Mouse (Mus musculus) small intestine, adult 2 months (tissue): Measurements from ENCODE around the gene Olfr429. TPM values are rescaled to one million over a fixed set of nuclear protein-coding genes. Genes with fewer than 3 reads are reported as not detected.
A peak's percentile ranks its signal among the peaks of the same experiment; 100 is the strongest.
"Not testable (repeated sequence)": the region's sequence is repeated elsewhere in the genome, so short reads cannot be mapped to it uniquely, and the experiment has no call there.

Experiments used
- H3K27ac ChIP-seq: fragments of 200-500 bp; 2 replicates; pipeline ENCODE4 v1.5.1; 2012; ENCODE audit warnings: low read depth, low read length, control low read depth, inconsistent platforms; ENCODE audit not compliant: insufficient read depth
- H3K27me3 ChIP-seq: fragments of 200-500 bp; 2 replicates; pipeline ENCODE4 v1.6.1; 2012; ENCODE audit warnings: mild to moderate bottlenecking, moderate library complexity, low read length, inconsistent platforms; ENCODE audit not compliant: control insufficient read depth, insufficient read depth
- H3K36me3 ChIP-seq: fragments of 200-500 bp; 2 replicates; pipeline ENCODE4 v1.6.1; 2012; ENCODE audit warnings: mild to moderate bottlenecking, low read length, control low read depth, inconsistent platforms; ENCODE audit not compliant: control insufficient read depth, insufficient read depth
- H3K4me1 ChIP-seq: fragments of 200-500 bp; 2 replicates; pipeline ENCODE4 v1.6.1; 2012; ENCODE audit warnings: low read length, inconsistent platforms, mixed read lengths; ENCODE audit not compliant: control insufficient read depth, insufficient read depth, insufficient read length
- H3K4me3 ChIP-seq: fragments of 200-500 bp; 2 replicates; pipeline ENCODE4 v1.5.1; 2012; ENCODE audit warnings: low read depth, mild to moderate bottlenecking, control low read depth, inconsistent platforms, low read length, moderate library complexity
- CTCF ChIP-seq: fragments of 200-500 bp; IDR thresholded peaks from 2 replicates; pipeline ENCODE4 v1.5.1; 2012; ENCODE audit warnings: low read depth, mild to moderate bottlenecking, control low read depth, inconsistent platforms, low read length, moderate library complexity, mixed read lengths; ENCODE audit not compliant: insufficient replicate concordance, insufficient read length; ENCODE audit errors: extremely low read depth
- POLR2A ChIP-seq: fragments of 200-500 bp; IDR thresholded peaks from 2 replicates; pipeline ENCODE4 v1.6.1; 2012; ENCODE audit warnings: low read depth, mild to moderate bottlenecking, control low read depth, inconsistent platforms, low read length, moderate library complexity
- WGBS: fragments of 180-500 bp; shearing (Covaris S2); methylation state at CpG from one replicate; pipeline ENCODE4 v1.1.7; 2018; 5-methylcytosine and 5-hydroxymethylcytosine counted together
- polyA plus RNA-seq: library from polyadenylated mRNA; depleted of rRNA; stranded (reverse); fragments of >200 nt; gene quantifications from 2 replicates; pipeline ENCODE4 v1.2.3, GENCODE M21; 2012; rRNA removed

Gene Olfr429
- not detected in 2 replicates for polyA plus RNA-seq

DNA sequence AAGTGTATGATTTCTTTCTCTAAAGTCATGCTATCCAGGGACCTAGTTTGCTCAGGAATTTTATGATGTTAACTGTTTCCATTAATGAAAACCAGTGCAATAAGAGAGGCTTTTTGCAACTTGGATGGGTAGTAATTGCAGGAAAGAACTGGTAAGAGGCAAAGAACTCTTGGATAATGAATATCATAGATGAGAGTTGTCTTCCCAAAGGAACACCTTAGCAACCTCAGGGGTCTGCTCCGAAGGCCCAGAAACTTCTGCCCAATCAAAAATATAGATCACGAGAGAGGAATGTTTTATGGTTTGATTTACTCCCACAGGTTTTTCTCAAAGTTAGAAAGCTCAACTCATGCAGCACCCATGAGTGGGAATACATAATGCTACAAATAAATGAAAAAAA lies at the start of gene Olfr429:
Olfr429 (plus strand) TSS at position 301 of the 400 bp plus-strand sequence.
- 85% methylated on average over 2 of the region's 2 CpGs for WGBS
- TF ChIP-seq POLR2A (no peak), CTCF (no peak)

DNA sequence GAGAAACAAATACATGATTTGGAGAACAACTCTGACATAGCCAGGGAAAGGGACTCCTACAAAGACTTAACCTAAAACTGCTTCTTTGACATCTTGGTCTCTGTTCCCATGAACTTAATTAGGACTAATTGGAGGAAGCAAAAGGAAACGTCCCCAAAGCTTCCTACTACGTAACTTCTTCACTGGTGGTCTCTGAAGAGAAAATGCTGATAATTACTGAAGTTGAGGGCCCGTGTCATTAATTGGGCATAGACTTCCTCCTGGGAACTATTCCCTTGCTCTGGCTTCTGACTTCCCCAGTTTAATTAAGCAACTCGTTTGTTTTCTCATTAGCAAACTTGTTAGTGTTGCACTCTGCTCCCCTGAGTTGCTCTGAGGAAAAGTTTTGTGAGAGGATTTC lies 48.3 kb upstream of the Olfr429 start:
- Histone ChIP-seq H3K36me3 (no peaks in the 10 kb centered on the region), H3K27me3 (no peaks in the 10 kb centered on the region), H3K27ac (no peak overlapping the region), H3K4me1 (no peaks in the 10 kb centered on the region), H3K4me3 (no peak overlapping the region)
- TF ChIP-seq POLR2A (no peak), CTCF (no peak)
- WGBS, result 65% methylated on average over 4 of the region's 4 CpGs

More for the DNA sequence above, at the start of gene Olfr429:
- no peak within 1 kb of the TSS for H3K27ac ChIP-seq
- no peaks in the 10 kb centered on the region for H3K27me3 ChIP-seq
- H3K4me3 ChIP-seq, result no peak within 1 kb of the TSS
- no peaks in the 10 kb centered on the region for H3K4me1 ChIP-seq
- no peaks in the 10 kb centered on the region for H3K36me3 ChIP-seq

DNA sequence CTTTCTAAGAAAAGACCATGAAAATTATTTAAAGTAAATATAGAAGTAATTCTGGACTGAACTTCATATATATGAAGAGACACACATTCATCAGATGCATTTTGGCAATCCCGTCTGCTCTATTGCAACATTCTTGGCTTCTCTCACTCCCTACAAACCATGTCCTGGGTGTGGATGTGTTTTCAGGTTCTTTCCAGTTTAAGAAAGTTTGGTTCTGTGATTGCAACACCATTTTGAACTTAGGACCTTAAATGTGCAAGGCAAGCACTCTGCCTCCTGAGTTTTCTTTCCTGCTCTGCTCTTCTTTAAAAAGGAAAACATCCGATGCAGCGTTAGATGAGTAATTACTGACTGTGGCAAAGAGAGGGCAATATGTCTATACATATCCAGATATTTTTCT lies 45.7 kb upstream of the Olfr429 start:
- H3K27me3 ChIP-seq, result no peaks in the 10 kb centered on the region
- H3K4me3 ChIP-seq, result no peak overlapping the region
- 71% methylated on average over 3 of the region's 3 CpGs for WGBS
- H3K36me3 ChIP-seq, result no peaks in the 10 kb centered on the region
- no peak overlapping the region for H3K27ac ChIP-seq
- H3K4me1 ChIP-seq, result no peaks in the 10 kb centered on the region
- TF ChIP-seq POLR2A, result no peak
- TF ChIP-seq CTCF, result no peak

DNA sequence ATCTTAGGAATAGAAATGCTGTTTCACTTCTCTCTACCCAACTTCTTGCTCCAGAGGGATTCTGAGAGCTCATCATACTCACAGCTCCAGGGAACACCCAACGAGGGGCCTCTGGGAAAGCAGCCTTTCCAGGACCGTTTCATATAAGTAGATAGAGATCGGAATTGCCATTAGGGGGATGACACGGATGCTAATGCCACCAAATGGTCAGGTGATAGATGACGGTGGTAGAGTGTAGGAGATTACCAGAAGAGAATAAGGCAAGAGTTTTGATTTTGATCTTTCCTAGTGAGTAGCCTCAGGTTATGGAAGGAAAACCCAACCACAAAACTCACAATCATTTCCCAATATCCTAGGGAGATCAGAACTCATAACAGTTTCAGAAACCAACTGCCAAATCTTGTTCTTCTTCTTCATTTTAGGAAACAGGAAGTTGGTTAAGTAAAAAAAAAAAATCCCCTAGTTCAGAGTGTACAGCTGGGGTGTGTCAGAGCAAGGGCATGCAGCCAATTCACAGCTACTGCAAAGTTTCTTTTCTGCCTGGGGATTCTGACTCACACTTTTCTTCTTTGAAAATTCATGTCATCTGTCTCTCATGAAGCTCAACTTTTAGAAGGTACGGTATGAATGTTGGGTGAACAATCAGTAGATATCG lies 43.5 kb upstream of the Olfr429 start, which contains the start of gene Olfr433:
Olfr433 (plus strand) TSS at position 183 of the 655 bp plus-strand sequence.
- Histone ChIP-seq H3K27me3 (no peaks in the 10 kb centered on the region), H3K4me1 (no peaks in the 10 kb centered on the region), H3K4me3 (no peak within 1 kb of the TSS), H3K36me3 (no peaks in the 10 kb centered on the region), H3K27ac (peak within 1 kb of the TSS; percentile 25; the same call in 1 of the 2 replicates)
- WGBS, result 62% methylated on average over 7 of the region's 7 CpGs
- TF ChIP-seq POLR2A, result no peak
- TF ChIP-seq CTCF, result no peak

GRCm38 (mm10) chr1:174042091-174042884 lies 41.8 kb upstream of the Olfr429 start:
- H3K27me3 ChIP-seq, H3K4me3 ChIP-seq, H3K27ac ChIP-seq, H3K4me1 ChIP-seq, H3K36me3 ChIP-seq: not testable (repeated sequence)
- 83% methylated on average over 12 of the region's 12 CpGs for WGBS

DNA sequence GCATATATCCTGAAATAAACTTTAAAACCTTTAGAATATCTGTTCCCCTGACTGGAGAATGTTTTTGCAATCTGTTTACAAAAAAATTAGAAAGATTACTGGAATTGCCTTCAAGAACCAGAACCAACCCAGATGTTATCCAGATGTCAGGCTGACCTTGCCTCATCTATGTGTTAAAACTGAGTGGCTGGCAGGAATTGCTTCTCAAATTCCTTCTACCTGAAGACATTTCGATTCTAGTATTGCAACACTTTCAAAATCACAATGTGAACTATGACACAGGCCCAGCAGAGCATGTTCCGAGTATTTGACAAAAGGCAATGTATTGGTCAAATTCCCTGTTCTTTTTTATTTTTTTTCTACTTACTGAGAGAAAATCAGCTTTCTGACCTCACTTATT lies 39.7 kb upstream of the Olfr429 start:
- Histone ChIP-seq H3K27ac (no peak overlapping the region), H3K36me3 (no peaks in the 10 kb centered on the region), H3K4me1 (no peaks in the 10 kb centered on the region), H3K4me3 (no peak overlapping the region), H3K27me3 (no peaks in the 10 kb centered on the region)
- WGBS, result 61% methylated on average over 2 of the region's 2 CpGs
- no peak for TF ChIP-seq CTCF
- no peak for TF ChIP-seq POLR2A

- not testable (repeated sequence) for H3K4me1 ChIP-seq, H3K27me3 ChIP-seq, H3K27ac ChIP-seq, H3K36me3 ChIP-seq, H3K4me3 ChIP-seq
- 74% methylated on average over 6 of the region's 6 CpGs for WGBS
Observed at GRCm38 (mm10) chr1:174048227-174048626, 35.9 kb upstream of the Olfr429 start.

- no peak for TF ChIP-seq CTCF
- TF ChIP-seq POLR2A, result no peak
- Histone ChIP-seq H3K27me3 (no peaks in the 10 kb centered on the region), H3K4me1 (no peaks in the 10 kb centered on the region), H3K36me3 (no peaks in the 10 kb centered on the region), H3K27ac (no peak within 1 kb of the TSS), H3K4me3 (no peak within 1 kb of the TSS)
- WGBS, result 55% methylated on average over 2 of the region's 2 CpGs
Observed at GRCm38 (mm10) chr1:174048893-174049292, 35.2 kb upstream of the Olfr429 start, which contains the start of gene Olfr432. TSS of gene Olfr432 (plus strand) at chr1:174049205.

- not testable (repeated sequence) for H3K27me3 ChIP-seq, H3K27ac ChIP-seq, H3K36me3 ChIP-seq, H3K4me1 ChIP-seq, H3K4me3 ChIP-seq
- WGBS, result 65% methylated on average over 4 of the region's 4 CpGs
Observed at GRCm38 (mm10) chr1:174049357-174049756, 34.8 kb upstream of the Olfr429 start.
